Mouse (Mus musculus) left cerebral cortex, adult 6 months (tissue): Measurements from ENCODE around the gene Cdt1. TPM values are rescaled to one million over a fixed set of nuclear protein-coding genes. Genes with fewer than 3 reads are reported as not detected.

ENCODE experiments used
- long read RNA-seq, 2 experiments: library from polyadenylated mRNA; unstranded; transcript quantifications; one replicate each; pipeline ENCODE4 v2.0.0; 2019 to 2020
- polyA plus RNA-seq: library from polyadenylated mRNA; unstranded; fragments of <200 nt; fragmentation: Nextera tagmentation; gene quantifications from 2 replicates; pipeline ENCODE4 v1.2.3, GENCODE M21; 2021

The Cdt1 gene
- 1.4 TPM in 2 replicates for polyA plus RNA-seq
- long read RNA-seq, experiment 1, transcript Cdt1-201 (10 exons, 2,189 nt): major isoform, 7 of 8 reads
- long read RNA-seq, experiment 1, partial matches to known transcripts: 1 of 8 reads
- long read RNA-seq, experiment 1, other reads (novel, unspliced or antisense): 0 of 8 reads
- long read RNA-seq, experiment 2, partial matches to known transcripts: 1 of 1 reads
- long read RNA-seq, experiment 2, other reads (novel, unspliced or antisense): 0 of 1 reads

DNA sequence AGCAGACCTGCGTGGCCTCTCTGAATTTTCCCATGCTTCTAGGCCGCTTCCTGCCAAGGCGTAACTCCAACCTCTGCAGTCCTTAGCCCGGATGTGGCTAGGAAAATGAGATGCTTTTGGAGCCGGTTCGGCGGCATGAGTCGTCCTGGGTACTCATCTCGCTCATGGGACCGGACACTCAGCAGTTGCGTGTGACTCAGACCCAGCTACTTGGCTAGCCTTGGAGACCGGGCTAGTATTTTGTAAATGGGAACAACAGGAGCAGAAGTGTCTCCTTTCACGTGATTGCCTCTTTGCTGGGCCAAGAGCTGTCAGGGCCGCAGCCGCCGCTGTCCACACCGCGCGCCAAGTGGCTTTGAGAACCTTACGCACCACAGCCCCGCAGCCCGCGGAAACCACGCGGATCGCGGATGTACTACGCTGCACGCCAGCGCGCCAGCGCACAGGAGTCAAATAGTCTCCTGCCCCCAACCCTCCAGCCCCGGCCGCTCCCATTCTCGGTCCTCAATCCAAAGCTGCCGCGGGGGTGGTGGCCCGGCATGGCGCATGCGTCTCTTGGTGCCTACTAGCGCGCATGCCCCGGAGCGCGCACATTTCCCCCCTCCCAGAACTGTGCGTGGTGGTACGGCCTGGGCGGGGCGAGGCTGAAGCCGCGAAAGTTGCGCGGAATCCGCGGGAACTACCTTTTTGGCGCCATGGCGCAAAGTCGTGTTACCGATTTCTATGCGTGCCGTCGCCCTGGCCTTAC is at the start of gene Cdt1:
TSS of gene Cdt1 (plus strand) at position 655 of the 748 bp plus-strand sequence.

DNA sequence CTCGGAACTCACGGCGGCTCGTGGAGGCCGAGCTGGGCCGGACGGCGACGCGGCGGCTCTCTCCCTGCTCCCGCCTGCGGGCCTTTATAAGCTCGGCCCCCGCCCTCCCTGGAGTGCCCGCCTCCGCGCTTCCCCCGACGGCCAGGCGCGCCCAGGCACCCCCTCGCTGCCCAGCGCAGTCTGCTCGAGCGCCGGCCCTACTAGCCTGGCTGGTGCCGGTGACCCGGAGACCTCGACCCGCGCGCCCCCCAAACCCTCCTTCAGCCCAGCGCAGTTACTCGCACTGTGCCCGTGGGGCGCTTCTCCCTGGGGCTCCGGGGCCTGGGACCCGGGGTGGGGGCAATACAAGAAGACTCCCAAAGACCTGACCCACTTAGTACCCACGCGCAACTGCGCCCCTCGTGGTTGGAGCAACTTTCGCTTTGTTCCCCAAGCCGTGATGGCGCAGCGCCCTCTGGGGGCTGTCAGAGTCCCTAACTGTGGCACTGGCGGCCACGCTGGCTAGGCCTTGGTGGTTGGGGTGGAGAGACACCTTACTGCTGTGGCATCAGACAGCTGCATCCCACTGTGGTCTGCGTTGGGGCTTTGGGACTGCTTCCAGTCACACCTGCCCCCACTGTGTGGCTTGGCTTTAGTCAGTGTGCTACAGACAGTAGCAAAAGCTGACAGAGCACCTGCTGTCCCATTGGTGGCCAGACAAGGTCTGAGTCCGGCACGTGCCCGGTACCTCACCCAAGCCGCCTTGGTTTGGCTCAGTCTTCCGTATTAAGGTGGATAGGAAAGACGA is 16.4 kb upstream of the Cdt1 start, which contains the start of gene Piezo1:
TSS of gene Piezo1 (minus strand) at position 65 of the 787 bp plus-strand sequence.

DNA sequence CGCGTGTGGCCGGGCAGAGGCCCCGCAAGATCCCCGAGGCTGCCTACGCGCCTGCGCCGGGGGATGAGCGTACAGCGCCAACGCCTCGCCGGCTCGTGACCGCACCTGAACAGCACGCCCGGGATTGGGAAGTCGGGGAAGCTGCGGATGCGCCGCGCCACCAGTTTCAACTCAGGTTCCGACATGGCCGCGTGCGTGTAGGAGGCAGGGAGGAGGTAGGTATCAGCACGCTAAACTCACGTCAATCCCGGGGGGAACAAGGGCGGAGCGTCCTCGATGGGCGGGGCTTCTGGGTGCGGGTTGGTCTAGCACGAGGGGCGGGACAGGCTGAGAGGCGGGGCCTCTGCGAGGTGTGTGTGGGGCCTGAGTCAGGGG is 8.8 kb downstream of the Cdt1 start, which contains the start of gene Aprt:
TSS of gene Aprt (minus strand) at position 262 of the 375 bp plus-strand sequence.

DNA sequence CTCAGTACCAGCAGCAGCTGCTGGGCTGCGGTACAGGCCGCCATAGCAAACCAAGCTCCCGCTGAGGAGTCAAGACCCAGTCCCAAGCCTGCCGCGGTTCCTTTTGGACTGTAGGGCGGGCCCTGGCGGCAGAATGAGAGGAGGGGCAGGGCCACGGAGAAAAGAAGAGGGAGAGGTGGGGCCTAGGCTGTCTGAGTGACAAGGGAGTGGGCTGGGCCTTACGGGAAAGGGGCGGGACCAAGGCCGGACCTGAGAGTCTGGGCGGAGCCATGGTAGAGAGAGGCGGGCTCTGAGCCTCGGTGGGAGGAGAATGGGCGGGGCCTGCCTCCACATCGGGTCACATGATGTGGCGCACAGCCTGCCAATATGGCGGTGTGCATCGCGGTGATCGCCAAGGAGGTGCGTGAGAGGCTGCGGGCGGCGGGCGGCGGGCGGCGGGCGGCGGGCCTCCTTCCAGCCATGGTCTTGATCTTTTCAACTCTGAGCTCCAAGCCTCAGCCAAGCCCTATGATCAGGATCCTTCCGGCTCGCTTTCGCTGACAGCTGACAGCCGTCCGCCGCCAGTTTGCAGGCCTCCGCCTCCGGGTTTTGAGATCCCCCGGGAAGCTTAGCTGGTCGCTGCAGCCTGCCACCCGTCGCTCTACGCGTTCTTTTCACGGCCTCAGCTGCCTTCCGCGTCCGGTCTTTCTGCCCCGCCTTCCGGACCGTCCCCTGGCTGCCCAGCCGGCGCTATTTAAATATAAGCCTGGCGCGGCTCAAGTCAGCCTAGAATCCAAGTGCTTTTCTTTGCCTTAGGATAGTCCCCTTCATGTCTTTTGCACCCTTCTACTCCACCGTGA is 43.7 kb downstream of the Cdt1 start, which contains the start of the genes Galns and Trappc2l:
TSS of gene Galns (minus strand) at position 169 of the 839 bp plus-strand sequence.
TSS of gene Trappc2l (plus strand) at position 346 of the 839 bp plus-strand sequence.

DNA sequence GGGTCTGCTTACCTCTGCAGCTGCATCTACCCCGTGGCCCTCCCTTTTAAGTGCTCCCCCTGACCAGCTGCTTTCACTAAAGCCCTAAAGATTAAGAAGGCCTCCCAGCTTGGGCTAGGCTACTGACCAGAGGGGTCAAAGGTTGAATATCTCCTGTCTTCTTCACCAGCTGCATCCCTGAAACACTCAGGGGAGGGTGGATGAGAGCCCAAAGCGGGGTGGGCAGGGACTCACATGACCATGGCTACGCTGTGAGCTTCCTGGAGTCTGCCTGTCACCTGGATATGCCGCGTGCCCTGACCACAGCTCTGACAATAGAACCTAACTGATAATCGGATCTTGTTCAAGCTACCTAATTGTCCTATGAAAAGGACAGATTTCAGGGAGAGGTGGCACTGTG is 54.9 kb downstream of the Cdt1 start, which contains the start of gene Pabpn1l:
TSS of gene Pabpn1l (minus strand) at position 13 of the 400 bp plus-strand sequence.

Other genes starting within 250 kb of the Cdt1 start
- gene Trhr2, start 207.3 kb upstream of the Cdt1 start, polyA plus RNA-seq: 0.59 and 0.64 TPM in 2 replicates
- gene Zc3h18, start 191.4 kb upstream of the Cdt1 start, polyA plus RNA-seq: 4.4 and 8.4 TPM in 2 replicates
- not detected in 2 replicates for gene Il17c, start 146.0 kb upstream of the Cdt1 start, polyA plus RNA-seq
- gene Cyba, start 135.1 kb upstream of the Cdt1 start, polyA plus RNA-seq: 29.4 and 37.8 TPM in 2 replicates
- gene Mvd, start 124.6 kb upstream of the Cdt1 start, polyA plus RNA-seq: 32.9 and 35.2 TPM in 2 replicates
- 0.48 and 1.1 TPM in 2 replicates for gene Snai3, start 107.3 kb upstream of the Cdt1 start, polyA plus RNA-seq
- 18.0 and 47.5 TPM in 2 replicates for gene Rnf166, start 92.0 kb upstream of the Cdt1 start, polyA plus RNA-seq
- gene Ctu2, start 91.9 kb upstream of the Cdt1 start, polyA plus RNA-seq: 28.1 and 37.4 TPM in 2 replicates
- gene Piezo1, start 16.7 kb upstream of the Cdt1 start, polyA plus RNA-seq: 0.55 and 0.73 TPM in 2 replicates
- 134 and 136 TPM in 2 replicates for gene Aprt, start 8.9 kb downstream of the Cdt1 start, polyA plus RNA-seq
- gene Galns, start 43.4 kb downstream of the Cdt1 start, polyA plus RNA-seq: 2.2 and 3.4 TPM in 2 replicates
- gene Trappc2l, start 43.6 kb downstream of the Cdt1 start, polyA plus RNA-seq: 164 and 234 TPM in 2 replicates
- gene Pabpn1l, start 54.7 kb downstream of the Cdt1 start, polyA plus RNA-seq: not detected in 2 replicates
- 3.6 and 4.5 TPM in 2 replicates for gene Cbfa2t3, start 131.1 kb downstream of the Cdt1 start, polyA plus RNA-seq
- 4.4 and 5.6 TPM in 2 replicates for gene Acsf3, start 207.5 kb downstream of the Cdt1 start, polyA plus RNA-seq